Mouse (Mus musculus) gastrocnemius, postnatal 36 days (tissue): ENCODE measurements around the gene Ppp2r2c. TPM values are rescaled to one million over a fixed set of nuclear protein-coding genes. Genes with fewer than 3 reads are reported as not detected.
"Not testable (repeated sequence)": the region's sequence is repeated elsewhere in the genome, so short reads cannot be mapped to it uniquely, and the experiment has no call there.

Source experiments
- DNase-seq, 2 experiments: peaks; one replicate each; pipeline ENCODE4 v3.0.0; 2022
- intact Hi-C: fragments of 180-260 bp; cut with DNase I; formaldehyde crosslinking; loops from one replicate; pipeline ENCODE4 v1.15.1; 2025
- total RNA-seq, 2 experiments: library from RNA; stranded (reverse); gene quantifications; 2 replicates each; pipeline ENCODE4 v1.2.3; 2021

Gene Ppp2r2c
- total RNA-seq, 2 experiments from 2014 or later, result 0.23 to 0.32 TPM

DNA sequence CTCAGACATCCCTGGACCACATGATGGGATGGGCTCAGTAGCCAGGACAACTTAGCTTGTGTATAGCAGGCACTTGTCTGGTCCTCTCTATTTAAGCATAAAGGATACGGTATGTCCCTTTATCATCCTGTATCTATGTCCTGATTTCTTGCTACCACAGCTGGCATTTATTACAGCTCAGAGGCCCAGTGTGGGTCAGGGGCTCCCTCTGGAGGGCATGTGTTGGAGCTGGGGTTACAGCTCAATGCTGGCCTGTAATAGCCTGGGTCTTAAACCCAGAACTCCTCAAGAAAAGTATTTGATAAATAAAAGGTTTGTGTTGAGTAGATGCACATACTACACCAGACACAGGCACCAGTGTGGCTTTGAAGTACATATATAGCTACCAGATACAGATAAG is 51.8 kb downstream of the Ppp2r2c start:
- no peak for DNase-seq
- intact Hi-C loops, result loop anchor here (2.0 kb wide), 1 partner anchor 83 kb away; no protein-coding TSS in a partner anchor

DNA sequence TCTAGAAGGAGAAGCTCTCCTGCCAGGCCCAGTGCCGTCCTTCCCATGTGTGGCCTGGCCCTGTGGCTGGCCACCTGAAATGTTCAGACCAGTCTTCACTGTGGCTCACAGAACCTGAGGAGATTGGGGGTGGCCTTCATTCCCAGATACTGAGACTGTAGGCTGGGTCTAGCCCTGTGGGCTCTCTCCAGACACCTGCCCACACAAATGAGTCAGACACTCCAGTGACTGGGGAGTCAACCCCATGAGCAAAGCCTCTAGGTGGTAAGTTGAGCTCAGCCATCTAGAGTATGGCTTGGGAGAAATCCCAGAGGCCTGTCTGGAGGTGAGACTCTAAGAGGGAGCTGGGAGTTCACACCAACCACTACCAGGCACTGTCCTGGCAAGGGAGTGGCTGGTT is 53.6 kb downstream of the Ppp2r2c start:
- DNase-seq, result no peak
- intact Hi-C loops, result loop anchor here (2.0 kb wide), 1 partner anchor 85 kb away; no protein-coding TSS in a partner anchor

DNA sequence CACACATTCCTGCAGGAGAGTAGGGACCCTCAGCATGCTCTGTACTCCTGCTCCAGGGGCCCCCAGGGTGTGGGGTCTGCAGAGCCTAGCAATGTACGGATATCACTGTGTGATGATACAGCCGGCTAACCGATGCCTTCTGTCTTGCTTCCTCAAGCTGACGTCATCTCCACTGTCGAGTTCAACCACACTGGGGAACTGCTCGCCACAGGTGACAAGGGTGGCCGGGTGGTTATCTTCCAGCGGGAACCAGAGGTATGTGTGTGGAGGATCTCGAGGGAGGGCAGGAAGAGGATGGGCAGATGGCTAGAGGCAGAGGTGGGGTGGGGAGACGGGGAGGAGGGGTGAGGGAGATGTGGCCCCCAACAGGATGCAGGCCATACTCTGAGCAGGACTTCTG is 54.5 kb downstream of the Ppp2r2c start:
- intact Hi-C loops, result no loop called here
- no peak for DNase-seq

DNA sequence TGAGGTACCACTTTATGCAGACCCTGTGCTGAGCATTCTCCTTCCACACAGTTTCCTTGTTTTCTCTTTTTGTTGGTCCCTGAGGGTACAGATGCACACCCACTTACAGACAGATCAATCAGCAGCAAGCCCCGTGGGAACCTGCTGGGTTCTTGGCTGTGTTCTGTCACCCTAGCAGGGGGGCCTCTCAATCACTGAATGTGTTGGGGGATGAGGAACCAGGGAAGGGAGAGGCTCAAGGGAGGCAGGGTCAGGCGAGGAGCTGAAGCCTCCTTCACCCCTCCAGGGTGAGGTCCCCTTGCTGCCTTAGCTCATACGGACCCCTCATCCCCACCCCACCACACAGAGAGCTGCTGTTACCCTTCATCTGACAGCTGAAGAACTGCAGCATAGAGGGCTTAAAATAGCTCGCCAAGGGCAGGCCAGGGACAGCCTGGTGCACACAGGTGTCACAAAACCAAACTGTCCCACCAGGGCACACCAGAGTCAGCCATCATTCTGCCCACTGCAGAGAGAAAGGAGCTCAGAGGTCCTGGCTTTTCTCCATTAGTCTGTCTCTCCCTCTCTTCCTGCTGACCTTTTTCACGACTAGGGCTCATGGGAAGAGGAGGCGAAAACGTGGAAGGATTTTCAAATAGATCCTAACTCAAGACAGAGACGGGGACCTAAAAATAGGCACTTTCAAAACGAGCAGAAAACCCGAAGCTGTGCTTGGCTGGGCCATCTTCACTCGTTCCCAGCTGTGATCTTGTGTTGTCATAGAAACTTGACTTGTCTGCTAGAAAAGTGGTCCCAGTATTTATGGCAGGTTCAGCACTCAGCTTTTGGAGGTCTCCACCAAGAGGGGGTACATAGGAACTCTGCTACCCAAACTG is 55.8 kb downstream of the Ppp2r2c start:
- intact Hi-C loops, result no loop called here
- no peak for DNase-seq

DNA sequence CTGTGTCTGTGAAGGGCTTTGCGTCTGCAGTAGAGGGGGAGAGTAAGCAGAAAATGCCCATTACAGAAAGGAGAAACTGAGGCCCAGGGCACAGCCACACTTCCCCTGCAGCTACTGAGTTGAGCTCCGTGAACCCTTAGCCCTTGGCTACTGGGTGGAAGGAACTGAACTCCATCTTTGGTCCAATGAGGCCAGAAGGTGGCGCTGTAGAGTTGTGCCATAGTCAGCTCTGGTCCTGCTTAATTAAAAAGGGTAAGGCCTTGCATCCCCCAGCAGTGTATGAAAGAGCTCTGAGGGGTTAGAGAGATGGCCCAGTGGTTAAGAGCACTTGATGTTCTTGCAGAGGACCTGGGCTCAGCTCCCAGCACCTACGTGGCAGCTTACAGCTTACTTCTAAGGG is 60.4 kb downstream of the Ppp2r2c start:
- intact Hi-C loops, result no loop called here
- DNase-seq, result no peak

DNA sequence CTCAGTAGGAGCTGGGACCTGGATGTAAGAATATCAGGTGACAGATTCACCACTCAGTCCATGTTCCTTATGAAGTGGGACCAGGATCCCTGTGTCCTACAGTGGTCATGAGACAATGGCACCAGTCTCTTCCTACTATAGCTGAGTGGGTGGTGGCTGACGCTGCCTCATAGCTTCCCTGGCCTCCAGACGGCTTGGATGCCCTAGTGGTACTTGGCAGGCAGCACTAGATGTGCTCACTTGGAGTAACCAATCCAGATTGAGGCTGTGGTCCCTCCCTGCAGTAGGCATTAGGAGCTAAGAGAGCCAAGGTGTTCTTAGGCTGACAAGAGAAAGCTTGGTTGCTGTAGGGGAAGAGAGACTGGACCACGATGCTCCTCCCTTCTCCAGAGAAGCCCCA is 61.1 kb downstream of the Ppp2r2c start:
- intact Hi-C loops, result no loop called here
- DNase-seq, result no peak

DNA sequence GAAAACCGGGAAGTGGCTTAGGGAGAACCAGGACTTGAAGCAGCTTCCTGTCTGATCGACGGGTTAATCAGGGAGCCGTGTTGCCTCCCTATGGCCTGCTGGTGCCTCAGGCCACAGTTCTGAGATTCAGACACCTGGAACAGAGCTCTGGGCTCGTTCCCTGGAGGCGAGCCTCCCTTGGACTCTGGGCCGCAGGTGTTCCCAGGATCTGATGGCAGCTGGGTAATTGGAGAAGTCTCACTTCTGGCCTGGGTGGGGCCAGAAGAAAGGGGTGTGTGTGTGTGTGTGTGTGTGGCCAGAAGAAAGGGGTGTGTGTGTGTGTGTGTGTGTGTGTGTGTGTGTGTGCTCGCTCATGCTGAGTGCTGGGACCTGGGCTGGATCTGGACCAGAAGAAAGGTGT is 65.1 kb downstream of the Ppp2r2c start:
- no peak for DNase-seq
- intact Hi-C loops, result no loop called here

DNA sequence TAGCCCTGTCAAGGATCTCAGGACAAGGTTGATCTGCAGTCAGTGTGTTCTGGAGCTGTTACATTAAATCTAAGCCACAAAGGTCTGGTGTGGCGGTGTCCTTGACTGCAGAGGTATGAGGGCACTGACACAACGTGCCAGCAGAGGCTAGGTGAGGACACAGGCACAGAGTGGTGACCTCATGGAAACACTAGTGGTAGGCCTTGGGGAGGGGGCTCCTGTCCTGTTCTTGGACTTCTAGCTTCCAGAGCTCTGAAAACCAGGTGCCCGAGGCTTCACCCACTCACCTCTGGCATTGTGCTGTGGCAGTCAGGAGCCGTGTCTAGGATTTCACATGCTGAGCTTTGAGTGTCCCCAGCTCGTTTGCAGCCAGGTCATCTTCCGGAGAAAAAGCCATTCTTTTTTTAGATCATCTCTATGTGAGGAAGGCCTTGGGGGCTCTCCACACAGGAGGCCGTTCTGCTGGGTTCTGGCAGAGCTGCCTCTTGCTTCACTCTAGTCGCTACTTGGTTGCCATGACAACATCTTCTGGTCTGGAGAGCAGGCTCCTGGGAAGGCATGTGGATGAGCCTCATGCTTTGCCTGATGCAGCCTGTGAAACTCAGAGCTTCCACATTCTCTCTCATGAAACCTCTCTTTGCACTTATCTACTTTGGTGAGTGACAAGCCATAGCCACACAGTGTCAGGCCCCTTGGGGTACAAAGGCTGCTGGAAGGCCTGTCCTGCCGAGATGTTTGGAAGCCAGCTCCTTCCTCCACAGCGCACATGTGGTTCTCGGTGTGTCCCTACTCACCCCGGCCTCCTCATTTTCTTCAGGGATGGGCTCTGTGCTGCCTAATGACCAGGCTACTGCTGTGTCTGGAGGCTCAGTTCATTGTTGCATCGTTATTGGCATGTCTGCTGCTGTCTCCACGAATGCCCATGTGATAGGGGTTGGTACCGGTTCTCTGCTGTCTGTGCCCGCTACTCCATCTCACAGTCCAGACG is 67.5 kb downstream of the Ppp2r2c start:
- DNase-seq, result no peak
- intact Hi-C loops, result no loop called here

DNA sequence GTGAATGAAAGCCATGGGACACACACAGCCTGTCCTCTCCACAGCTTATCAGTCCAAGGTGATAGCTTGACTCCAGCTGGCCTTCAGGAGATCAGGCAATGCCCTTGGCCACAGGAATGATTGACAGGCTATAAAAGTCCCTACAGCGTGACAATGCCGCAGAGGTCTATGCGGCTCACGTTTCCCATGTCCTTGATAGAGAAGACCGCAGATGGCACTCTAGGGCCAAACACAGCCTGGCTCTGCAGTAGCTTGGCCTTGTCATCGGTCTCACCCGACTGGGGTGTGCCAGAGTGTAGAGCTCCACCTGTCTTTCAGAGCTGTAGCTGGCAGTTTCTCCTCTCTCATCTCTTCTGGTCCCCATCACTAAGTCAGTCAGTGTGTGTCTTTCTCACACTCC is 68.2 kb downstream of the Ppp2r2c start:
- DNase-seq, result no peak
- intact Hi-C loops, result no loop called here

DNA sequence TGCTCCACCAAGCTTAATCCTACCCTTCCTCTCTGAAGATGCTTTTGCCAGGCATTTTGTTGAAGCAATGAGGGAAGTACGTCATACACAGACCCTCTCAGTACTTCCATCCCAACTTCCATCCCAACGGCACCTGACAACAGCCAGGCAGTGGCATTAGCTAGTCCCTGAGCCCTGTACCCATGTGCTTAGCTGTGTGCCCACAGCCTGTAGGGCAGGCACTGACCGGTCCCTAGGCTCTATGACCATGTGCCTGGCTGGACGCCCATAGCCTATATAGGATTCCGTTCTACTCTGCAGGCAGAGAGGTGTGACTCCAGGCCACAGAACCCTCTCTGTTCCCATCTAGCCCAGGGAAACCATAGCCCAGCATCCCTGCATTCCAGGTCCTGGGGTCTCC is 69.7 kb downstream of the Ppp2r2c start:
- DNase-seq, result no peak
- intact Hi-C loops, result no loop called here

DNA sequence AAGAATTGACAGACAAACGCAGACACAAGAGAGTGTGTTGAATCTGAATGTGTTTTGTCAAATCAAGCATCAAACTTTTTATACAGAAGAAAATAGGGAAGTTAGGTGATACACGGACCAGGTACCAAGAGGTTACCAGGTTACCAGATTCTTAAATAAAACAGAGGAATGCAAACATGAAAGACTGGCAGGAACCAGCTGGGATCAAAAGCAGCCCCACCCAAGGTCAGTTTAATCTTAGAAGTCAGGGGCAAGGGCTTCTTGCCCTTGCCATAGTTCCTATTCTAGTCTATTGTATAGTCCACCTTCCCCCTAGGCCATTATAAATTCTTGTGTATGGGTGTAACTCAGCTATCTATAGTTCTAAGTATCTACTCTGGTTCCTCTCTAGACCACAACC is 70.7 kb downstream of the Ppp2r2c start:
- DNase-seq, intact Hi-C loops: not testable (repeated sequence)

DNA sequence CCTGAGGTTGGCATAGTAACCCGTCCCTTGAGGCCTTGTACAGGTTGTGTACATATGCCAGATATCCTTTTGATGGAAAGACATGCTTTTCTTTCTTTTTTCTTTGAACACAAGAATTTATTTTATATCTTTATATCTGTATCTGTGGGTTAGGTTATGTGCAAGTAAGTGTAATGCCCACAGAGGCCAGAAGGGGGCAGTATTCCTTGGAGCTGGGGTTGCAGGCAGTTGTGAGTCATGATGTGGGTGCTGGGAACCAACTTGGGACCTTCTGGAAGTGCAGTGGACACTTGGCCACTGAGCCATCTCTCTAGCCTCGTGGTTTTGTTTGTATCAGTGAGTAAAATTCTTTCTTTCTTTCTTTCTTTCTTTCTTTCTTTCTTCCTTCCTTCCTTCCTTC is 74.1 kb downstream of the Ppp2r2c start:
- intact Hi-C loops, result no loop called here
- no peak for DNase-seq

DNA sequence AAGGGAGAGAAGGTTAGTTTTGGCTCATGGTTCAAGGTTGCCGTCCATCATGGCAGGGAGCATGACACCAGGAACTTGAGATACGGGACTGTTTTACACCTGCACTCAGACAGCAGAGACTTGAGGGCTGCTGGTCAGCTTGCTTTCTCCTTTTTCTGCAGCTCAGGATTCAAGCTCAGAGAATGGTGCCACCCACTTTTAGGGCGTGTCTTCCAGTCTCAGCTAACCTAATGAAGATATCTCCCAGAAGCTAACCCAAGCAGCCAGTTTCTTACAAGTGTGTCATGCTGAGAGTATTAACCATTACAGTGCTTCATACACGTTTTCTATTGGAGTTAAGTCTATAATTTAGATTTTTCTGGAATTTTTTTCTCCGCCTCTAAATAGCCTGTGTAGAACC is 76.2 kb downstream of the Ppp2r2c start:
- no peak for DNase-seq
- intact Hi-C loops, result no loop called here

DNA sequence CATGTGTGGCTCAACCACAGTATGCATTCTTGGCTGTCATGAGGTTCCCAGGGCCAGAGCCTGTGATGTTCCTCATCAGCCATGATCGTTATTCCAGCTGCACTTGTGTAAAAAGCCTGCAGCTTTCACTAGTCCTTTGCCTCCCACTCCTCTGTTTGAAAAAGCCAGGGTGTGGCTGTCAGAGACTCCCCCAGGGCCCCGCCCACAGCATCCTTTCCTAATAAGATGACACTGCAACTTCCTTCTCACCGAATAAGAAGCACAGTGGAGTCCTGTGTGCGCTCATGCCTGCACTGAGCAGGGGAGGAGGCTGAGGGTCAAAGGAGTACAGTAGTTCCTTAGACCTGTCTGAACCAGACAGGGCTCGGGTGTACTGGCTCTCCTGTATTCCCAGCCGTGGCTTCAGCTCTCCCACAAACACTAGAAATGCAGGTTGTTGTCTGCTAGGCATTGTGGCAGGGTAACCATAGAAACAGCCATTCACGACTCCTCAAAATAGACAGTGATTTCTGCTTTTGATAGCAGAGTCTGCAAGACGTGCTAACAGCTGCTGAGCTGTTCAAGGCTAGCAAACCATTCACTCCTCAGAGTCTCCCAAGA is 76.9 kb downstream of the Ppp2r2c start:
- DNase-seq, result no peak
- intact Hi-C loops, result no loop called here

DNA sequence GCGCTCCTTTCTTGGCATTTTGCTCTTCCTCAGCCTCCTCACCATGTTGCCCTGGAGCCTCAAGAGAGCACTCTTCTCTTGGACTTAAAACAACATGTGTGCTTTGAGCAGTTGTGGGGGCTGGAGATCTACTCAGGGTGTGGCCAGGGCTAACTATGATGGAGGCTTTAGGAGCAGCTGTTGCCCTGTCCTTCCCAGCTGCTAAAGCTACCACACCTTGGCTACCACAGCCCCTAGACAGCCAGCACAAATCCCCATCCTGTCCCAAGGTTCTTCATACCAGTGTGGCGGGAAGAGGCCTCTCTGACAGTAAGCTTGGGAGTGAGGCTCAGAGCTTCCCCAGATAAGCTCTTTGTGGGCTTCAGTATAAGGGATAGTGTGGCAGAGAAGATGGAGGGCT is 77.4 kb downstream of the Ppp2r2c start:
- intact Hi-C loops, result no loop called here
- no peak for DNase-seq

DNA sequence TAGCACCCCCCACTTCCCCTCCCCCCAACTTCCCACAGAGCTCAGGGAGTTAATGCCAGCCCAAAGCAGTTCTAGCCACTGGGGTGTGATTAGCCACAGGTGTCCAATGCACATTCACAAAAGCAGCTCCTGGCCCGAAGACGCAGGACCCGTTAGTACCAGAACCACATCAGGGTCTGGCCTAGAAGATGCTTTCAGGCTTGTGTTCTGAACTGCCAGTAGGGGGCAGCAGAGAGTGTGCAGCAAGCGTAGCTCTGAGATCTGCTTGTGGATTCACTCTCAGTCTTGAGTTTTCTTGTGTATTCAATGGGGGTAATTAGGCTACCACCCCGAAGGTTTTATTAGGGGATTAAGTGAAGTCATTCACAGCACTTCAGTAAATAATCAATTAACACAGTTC is 78.1 kb downstream of the Ppp2r2c start:
- DNase-seq, result no peak
- intact Hi-C loops, result no loop called here

DNA sequence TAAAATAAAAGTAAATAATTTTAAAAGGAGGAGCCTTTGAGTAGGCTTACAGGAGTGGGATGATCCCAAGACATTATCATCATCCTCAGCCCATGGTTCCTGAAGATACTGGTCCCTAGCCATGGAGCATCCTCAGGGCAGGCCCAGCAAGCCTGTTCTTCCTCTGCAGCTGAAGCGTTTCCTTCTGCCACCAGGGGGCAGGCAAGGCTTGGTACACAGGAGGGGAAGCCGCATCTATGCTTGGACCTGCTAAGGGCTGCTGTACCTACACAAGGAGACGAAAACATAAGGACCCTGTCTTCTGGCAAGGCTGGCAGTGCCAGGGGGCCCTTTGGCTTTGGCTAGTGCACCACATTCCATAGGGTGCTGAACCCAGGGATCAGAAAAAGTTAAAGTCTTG is 80.5 kb downstream of the Ppp2r2c start:
- peak; percentile 39 to 60 for DNase-seq
- intact Hi-C loops, result loop anchor here (2.0 kb wide), 1 partner anchor 54 kb away; no protein-coding TSS in a partner anchor

DNA sequence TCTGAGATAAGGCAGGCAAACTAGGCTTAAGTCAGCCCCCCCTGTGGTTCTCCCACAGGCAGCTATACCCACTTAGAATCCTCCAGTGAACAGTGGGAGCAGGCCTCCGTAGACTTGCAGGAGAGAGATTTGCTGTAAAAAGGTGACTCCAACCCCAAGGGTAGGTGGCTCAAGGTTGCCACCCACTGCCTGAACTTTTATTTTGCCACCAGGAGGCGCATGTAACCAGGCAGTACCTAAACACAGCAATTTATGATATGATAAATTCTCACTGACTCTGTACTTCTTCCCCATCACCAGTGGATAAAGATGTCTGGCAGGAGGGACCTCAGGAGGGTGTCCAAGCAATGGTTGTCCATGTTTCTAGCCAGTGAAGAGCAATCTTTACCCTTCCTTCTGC is 82.6 kb downstream of the Ppp2r2c start:
- no peak for DNase-seq
- intact Hi-C loops, result loop anchor here (10.0 kb wide), 1 partner anchor 154 kb away; no protein-coding TSS in a partner anchor

DNA sequence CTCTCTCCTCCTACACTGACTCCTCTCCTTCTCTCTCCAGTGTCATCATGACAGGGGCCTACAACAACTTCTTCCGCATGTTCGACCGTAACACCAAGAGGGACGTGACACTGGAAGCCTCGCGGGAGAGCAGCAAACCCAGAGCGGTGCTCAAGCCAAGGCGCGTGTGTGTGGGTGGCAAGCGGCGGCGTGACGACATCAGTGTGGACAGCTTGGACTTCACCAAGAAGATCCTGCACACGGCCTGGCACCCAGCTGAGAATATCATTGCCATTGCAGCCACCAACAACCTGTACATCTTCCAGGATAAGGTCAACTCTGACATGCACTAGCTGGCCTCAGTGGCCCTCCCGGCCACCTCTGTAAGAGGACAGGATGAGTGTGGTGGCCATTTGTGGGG is 84.0 kb downstream of the Ppp2r2c start:
- intact Hi-C loops, result loop anchor here (10.0 kb wide), 1 partner anchor 152 kb away; no protein-coding TSS in a partner anchor

DNA sequence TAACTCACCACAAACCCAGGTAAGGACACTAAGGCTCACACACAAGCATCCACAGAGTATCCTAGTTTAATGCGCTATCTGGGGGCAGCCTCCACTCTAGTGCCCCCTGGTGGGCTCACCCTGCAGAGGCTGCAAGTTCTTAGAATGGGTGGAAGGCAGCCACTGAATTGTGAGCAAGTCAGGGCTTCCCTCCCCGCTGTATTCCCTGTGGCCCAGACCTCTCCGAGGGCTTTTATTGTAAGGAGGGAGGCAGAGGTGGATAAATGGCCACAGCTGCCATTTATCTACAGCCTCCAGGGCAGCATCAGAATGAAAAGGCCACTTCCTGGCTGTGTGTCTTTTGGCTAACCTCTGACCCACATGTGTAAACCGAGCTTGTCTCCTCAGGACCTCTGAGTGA is 87.1 kb downstream of the Ppp2r2c start:
- intact Hi-C loops, result loop anchor here (10.0 kb wide), 1 partner anchor 149 kb away; no protein-coding TSS in a partner anchor
- no peak for DNase-seq

More for the DNA sequence above, 84.0 kb downstream of the Ppp2r2c start:
- DNase-seq, result no peak

DNA sequence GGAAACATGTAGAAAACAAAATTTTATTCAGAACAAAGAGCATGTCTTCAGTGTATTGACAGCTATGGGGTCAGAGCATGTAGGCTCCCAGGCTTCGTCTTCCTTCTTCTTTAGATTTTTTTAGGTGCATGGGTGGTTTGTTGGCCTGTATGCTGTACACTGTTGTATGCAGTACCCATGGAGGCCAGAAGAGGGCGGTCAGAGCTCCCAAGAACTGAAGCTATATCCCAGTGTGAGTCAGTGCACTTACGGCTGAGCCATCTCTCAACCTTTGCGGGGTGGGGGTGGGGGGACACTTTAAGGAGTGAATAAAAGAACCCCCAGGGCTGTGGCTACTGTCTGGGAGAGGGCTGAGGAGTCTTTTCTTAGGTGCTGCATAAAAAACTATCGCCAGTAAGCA is 90.5 kb downstream of the Ppp2r2c start:
- DNase-seq, result peak; percentile 36 to 44
- intact Hi-C loops, result loop anchor here (2.0 to 10.0 kb wide), 2 partner anchors 44 to 146 kb away; no protein-coding TSS in a partner anchor
